Mouse (Mus musculus): ENCODE measurements around the gene Ss18l2.

- TF ChIP-seq CTCF (IDR thresholded peaks at IDR 0.05; ENCODE audit: extremely low read depth, insufficient read length, insufficient replicate concordance, low read depth, low read length): no peak
- no peak for TF ChIP-seq POLR2A (IDR thresholded peaks at IDR 0.05; ENCODE audit: low read depth, low read length)
Observed at GRCm38 (mm10) chr9:121752774-121753173, 42.6 kb downstream of the Ss18l2 start.
